Mouse (Mus musculus) stomach, embryonic 14.5 days (tissue): Measurements from ENCODE around the gene App. TPM values are rescaled to one million over a fixed set of nuclear protein-coding genes. Genes with fewer than 3 reads are reported as not detected.

Source experiments
- ATAC-seq: fragments of 200-750 bp; cut with Nextera tagmentation; 2 replicates; pipeline ENCODE4 v1.8.0; 2017; ENCODE audit warnings: low read depth, moderate TSS enrichment; ENCODE audit not compliant: insufficient number of reproducible peaks, insufficient read depth, low FRiP score
- H3K27ac ChIP-seq: fragments of 300-500 bp; sonication (generic); 2 replicates; pipeline ENCODE4 v1.5.1; 2014; ENCODE audit warnings: mild to moderate bottlenecking, low read length, moderate library complexity, mixed read lengths
- H3K27me3 ChIP-seq: fragments of 300-500 bp; sonication (generic); 2 replicates; pipeline ENCODE4 v1.6.1; 2014; ENCODE audit warnings: low read length, control low read depth, mixed read lengths; ENCODE audit not compliant: control insufficient read depth, insufficient read depth
- H3K36me3 ChIP-seq: fragments of 300-500 bp; sonication (generic); 2 replicates; pipeline ENCODE4 v1.6.1; 2014; ENCODE audit warnings: mild to moderate bottlenecking, control low read depth, low read length, moderate library complexity, mixed read lengths; ENCODE audit not compliant: control insufficient read depth, insufficient read depth
- H3K4me1 ChIP-seq: fragments of 300-500 bp; sonication (generic); 2 replicates; pipeline ENCODE4 v1.6.1; 2014; ENCODE audit warnings: low read length, control low read depth, mixed read lengths; ENCODE audit not compliant: control insufficient read depth, insufficient read depth
- H3K4me2 ChIP-seq: fragments of 300-500 bp; sonication (generic); replicated peaks from 2 replicates; pipeline ENCODE4 v1.6.1; 2014; ENCODE audit warnings: low read depth, low read length, control low read depth
- H3K4me3 ChIP-seq: fragments of 300-500 bp; sonication (generic); 2 replicates; pipeline ENCODE4 v1.5.1; 2014; ENCODE audit warnings: low read depth, low read length, control low read depth
- H3K9ac ChIP-seq: fragments of 300-500 bp; sonication (generic); replicated peaks from 2 replicates; pipeline ENCODE4 v1.6.1; 2014; ENCODE audit warnings: low read depth, mild to moderate bottlenecking, control low read depth, low read length, moderate library complexity, mixed read lengths
- H3K9me3 ChIP-seq: fragments of 300-500 bp; sonication (generic); 2 replicates; pipeline ENCODE4 v1.6.1; 2016; ENCODE audit warnings: low read depth, low read length, control low read depth; ENCODE audit not compliant: control insufficient read depth
- WGBS: fragments of 180-500 bp; shearing (Covaris S2); extraction: QIAGEN DNeasy Blood & Tissue Kit; methylation state at CpG from one replicate; pipeline ENCODE4 v1.1.7; 2014; 5-methylcytosine and 5-hydroxymethylcytosine counted together
- polyA plus RNA-seq: library from polyadenylated mRNA; unstranded; fragments of >200 nt; fragmentation: Nextera tagmentation; extraction: Ambion mirVana; gene quantifications from 2 replicates; pipeline ENCODE4 v1.2.1, GENCODE M21; 2014

App gene
- polyA plus RNA-seq, 1 experiment from 2014 or later: 160 TPM

DNA sequence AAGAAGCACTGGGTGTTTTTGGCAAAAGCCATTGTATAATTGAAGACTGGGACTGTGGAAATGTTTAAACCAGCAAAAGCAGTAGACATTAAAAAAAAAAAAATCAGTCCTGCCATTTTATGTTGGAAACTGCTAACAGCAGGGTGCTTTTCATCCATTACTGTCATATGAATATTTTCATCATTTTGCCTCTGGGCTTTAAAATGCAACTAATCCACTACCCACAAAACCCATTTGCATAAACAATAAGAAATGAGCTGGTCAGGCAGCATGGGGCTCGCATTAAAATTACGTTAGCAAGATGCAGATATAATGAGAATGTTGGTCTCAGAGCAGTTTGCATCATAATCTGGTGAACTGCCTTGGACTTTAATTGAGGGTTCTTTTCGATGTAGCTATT lies 242.5 kb downstream of the App start:
- 74% methylated on average over 3 of the region's 3 CpGs for WGBS

DNA sequence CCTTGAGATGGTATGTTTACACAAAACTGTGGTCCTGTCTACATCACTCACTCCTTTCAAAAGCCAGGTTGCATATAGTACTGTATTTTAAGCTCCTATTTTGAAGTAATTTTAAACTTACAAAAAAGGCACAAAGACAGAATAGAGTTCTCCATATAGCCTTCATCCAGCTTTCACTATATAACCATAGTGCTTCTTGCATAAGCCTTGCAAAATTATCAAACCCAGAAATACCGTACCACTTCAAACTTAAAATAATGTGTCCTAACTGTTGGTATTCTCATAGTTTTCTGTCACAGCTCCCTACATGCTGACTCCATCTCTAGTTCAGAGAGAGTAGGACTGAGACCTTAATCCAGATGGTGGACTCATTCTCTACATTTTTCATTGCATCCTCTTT lies 245.7 kb downstream of the App start:
- no peak for ATAC-seq
- Histone ChIP-seq H3K4me3 (no peak overlapping the region), H3K27me3 (no peaks in the 10 kb centered on the region), H3K4me2 (no peak overlapping the region), H3K9ac (no peak overlapping the region), H3K9me3 (no peaks in the 10 kb centered on the region), H3K36me3 (no peaks in the 10 kb centered on the region), H3K27ac (no peak overlapping the region), H3K4me1 (no peaks in the 10 kb centered on the region)
- 96% methylated on average over 1 of the region's 1 CpGs for WGBS

More for the DNA sequence above, 242.5 kb downstream of the App start:
- no peaks in the 10 kb centered on the region for H3K4me1 ChIP-seq
- H3K36me3 ChIP-seq: no peaks in the 10 kb centered on the region
- H3K9ac ChIP-seq: no peak overlapping the region
- H3K4me3 ChIP-seq: no peak overlapping the region
- ATAC-seq: no peak
- H3K27ac ChIP-seq: no peak overlapping the region
- no peaks in the 10 kb centered on the region for H3K27me3 ChIP-seq
- no peaks in the 10 kb centered on the region for H3K9me3 ChIP-seq
- H3K4me2 ChIP-seq: no peak overlapping the region

DNA sequence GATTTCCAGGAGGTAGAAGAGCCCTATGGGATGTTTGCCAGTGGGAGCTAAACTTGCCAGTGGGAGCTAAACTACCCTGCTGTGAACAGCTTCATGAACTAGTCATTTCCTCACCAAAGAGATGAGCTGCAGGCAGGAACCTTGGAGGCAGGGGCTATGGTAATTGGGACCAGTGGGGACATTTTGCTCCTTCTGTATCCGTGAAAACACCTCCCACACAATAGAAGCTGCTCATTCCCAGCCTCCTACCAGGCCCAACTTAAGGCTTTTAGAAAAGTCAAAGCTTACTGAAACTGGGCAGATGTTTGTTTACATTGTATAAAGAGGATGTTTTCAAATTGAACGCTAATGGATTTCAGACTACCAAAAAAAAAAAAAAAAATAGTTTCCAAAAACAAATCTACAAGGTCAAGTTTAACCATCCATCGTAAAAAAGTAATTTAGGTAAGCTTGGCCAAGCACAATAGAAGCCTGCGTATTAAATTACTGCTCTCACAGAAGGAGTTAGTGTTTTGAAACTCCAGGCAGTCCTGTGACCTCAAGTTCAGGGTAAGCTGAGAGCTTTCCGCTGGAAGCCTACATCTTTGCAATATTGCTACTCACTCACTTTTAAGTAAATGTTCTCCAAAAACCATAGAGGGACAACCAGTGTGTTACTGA lies 253.8 kb downstream of the App start:
- no peak overlapping the region for H3K27ac ChIP-seq
- no peaks in the 10 kb centered on the region for H3K9me3 ChIP-seq
- H3K27me3 ChIP-seq: no peaks in the 10 kb centered on the region
- no peak overlapping the region for H3K4me2 ChIP-seq
- no peak overlapping the region for H3K4me3 ChIP-seq
- H3K9ac ChIP-seq: no peak overlapping the region
- 32% methylated on average over 5 of the region's 5 CpGs for WGBS
- ATAC-seq: no peak
- no peaks in the 10 kb centered on the region for H3K4me1 ChIP-seq
- no peaks in the 10 kb centered on the region for H3K36me3 ChIP-seq

- Histone ChIP-seq H3K9me3 (no peaks in the 10 kb centered on the region), H3K36me3 (no peaks in the 10 kb centered on the region), H3K9ac (no peak overlapping the region), H3K4me3 (no peak overlapping the region), H3K4me2 (no peak overlapping the region), H3K27ac (no peak overlapping the region), H3K27me3 (no peaks in the 10 kb centered on the region), H3K4me1 (no peaks in the 10 kb centered on the region)
- ATAC-seq: no peak
- 86% methylated on average over 3 of the region's 3 CpGs for WGBS
Observed at GRCm38 (mm10) chr16:84919087-84919486, 254.5 kb downstream of the App start.

DNA sequence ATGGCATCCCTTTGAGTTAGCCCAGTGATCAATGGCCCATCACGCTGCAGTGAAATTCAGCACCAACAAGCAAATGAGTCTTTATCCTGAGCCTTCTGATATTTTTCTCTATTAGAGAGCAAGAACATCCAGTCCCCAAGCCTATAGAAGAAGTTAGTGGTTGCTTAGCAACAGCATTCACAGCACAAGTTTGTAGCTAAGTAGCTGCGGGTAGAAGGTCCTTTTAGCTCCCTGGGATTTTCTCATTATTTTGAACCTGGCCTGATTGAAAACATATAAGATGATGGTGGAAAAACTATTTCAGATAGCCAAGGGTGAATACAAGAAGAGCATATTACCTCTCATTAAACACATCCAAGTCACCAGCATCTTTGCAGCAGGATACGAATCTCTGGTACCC lies 256.8 kb downstream of the App start:
- Histone ChIP-seq H3K36me3 (no peaks in the 10 kb centered on the region), H3K4me2 (no peak overlapping the region), H3K27ac (no peak overlapping the region), H3K4me1 (no peaks in the 10 kb centered on the region), H3K9me3 (no peaks in the 10 kb centered on the region), H3K4me3 (no peak overlapping the region), H3K27me3 (no peaks in the 10 kb centered on the region), H3K9ac (no peak overlapping the region)
- ATAC-seq: no peak
- 56% methylated on average over 3 of the region's 3 CpGs for WGBS

DNA sequence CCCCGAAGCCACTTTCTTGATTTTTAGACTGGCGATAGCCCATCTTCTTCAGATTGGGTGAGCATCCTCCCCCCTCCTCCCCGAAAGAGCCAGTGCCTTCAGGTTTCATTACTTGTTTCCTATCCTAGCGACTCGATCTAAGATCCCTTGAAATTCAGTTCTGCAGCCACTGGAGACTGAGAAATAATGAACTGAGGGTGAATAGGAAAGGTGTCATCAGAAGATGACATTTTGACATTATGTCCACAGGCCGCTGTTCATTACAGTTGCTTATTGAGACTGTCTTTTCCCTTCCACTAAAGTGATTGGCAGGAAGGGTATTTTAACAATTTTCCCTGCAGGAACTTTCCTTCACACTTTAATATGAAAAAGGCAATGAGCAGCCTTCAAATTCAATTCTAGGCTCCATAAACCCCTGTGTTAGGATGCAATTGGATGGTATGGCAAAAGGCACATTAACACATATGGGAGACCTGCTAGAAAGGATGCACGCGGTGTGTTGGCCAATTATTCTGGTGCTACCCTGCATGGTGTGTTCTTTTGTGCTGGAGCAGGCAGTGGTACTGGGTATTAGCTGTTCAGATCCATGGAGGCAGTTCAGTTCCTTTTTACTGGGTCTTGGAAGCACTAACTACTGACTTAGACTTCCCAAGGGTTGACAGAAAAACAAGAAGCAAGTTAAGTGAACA lies 261.9 kb downstream of the App start:
- ATAC-seq: no peak
- 92% methylated on average over 8 of the region's 8 CpGs for WGBS
- Histone ChIP-seq H3K4me1 (no peaks in the 10 kb centered on the region), H3K9ac (no peak overlapping the region), H3K4me3 (no peak overlapping the region), H3K27me3 (no peaks in the 10 kb centered on the region), H3K27ac (no peak overlapping the region), H3K4me2 (no peak overlapping the region), H3K9me3 (no peaks in the 10 kb centered on the region), H3K36me3 (no peaks in the 10 kb centered on the region)

DNA sequence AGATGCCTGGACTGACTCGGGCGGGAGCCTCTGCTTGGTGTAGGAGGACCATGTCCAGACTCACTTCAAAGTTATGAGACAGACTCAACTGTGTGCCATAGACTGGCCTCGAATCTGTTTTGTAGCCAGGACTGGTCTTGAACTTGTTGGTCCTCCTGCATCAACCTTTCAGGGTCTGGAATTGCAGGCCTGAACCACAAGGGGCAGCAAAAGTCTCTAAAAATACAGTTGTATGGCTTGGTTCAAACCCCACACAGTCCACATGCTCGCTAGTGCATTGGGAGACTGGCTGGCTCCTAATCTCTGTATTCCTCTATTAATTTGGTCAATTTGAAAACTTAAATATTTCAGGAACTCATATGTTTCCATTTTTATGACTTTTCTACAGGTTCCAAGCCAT lies 270.6 kb downstream of the App start:
- no peaks in the 10 kb centered on the region for H3K27me3 ChIP-seq
- no peak overlapping the region for H3K27ac ChIP-seq
- H3K4me3 ChIP-seq: no peak overlapping the region
- H3K4me1 ChIP-seq: no peaks in the 10 kb centered on the region
- ATAC-seq: no peak
- H3K9me3 ChIP-seq: no peaks in the 10 kb centered on the region
- no peaks in the 10 kb centered on the region for H3K36me3 ChIP-seq
- WGBS: 91% methylated on average over 4 of the region's 4 CpGs
- no peak overlapping the region for H3K9ac ChIP-seq
- no peak overlapping the region for H3K4me2 ChIP-seq
